Mouse (Mus musculus): ENCODE results near the gene Atp8a2. TPM values are rescaled to one million over a fixed set of nuclear protein-coding genes. Genes with fewer than 3 reads are reported as not detected.
A peak's percentile ranks its signal among the peaks of the same experiment; 100 is the strongest.

The Atp8a2 gene
- polyA plus RNA-seq, 1 experiment, result 16.1 TPM

GRCm38 (mm10) chr14:60058867-60059266, 138.1 kb downstream of the Atp8a2 start:
- DNase-seq (ENCODE audit: extremely low spot score in 1 of 2, low spot score in 1 of 2), result no peak

- no peak for DNase-seq (ENCODE audit: extremely low spot score in 1 of 2, low spot score in 1 of 2)
Measured at GRCm38 (mm10) chr14:60055231-60055630, 141.7 kb downstream of the Atp8a2 start.

- no peak for DNase-seq (ENCODE audit: extremely low spot score in 1 of 2, low spot score in 1 of 2)
Measured at GRCm38 (mm10) chr14:60030666-60031065, 166.3 kb downstream of the Atp8a2 start.

- DNase-seq (ENCODE audit: extremely low spot score in 1 of 2, low spot score in 1 of 2), result peak in 1 of 2 experiments; percentile 4
Measured at GRCm38 (mm10) chr14:60027139-60027538, 169.8 kb downstream of the Atp8a2 start.

- DNase-seq (ENCODE audit: extremely low spot score in 1 of 2, low spot score in 1 of 2), result peak; percentile 81 to 89
Measured at GRCm38 (mm10) chr14:60026647-60027046, 170.3 kb downstream of the Atp8a2 start.

GRCm38 (mm10) chr14:60015891-60016290, 181.1 kb downstream of the Atp8a2 start:
- DNase-seq (ENCODE audit: extremely low spot score in 1 of 2, low spot score in 1 of 2), result peak; percentile 46 to 95

GRCm38 (mm10) chr14:60001801-60002200, 195.2 kb downstream of the Atp8a2 start:
- no peak for DNase-seq (ENCODE audit: extremely low spot score in 1 of 2, low spot score in 1 of 2)

- DNase-seq (ENCODE audit: extremely low spot score in 1 of 2, low spot score in 1 of 2), result peak in 1 of 2 experiments; percentile 12
Measured at GRCm38 (mm10) chr14:59988860-59989259, 208.1 kb downstream of the Atp8a2 start.

- DNase-seq (ENCODE audit: extremely low spot score in 1 of 2, low spot score in 1 of 2), result no peak
Measured at GRCm38 (mm10) chr14:59987975-59988374, 209.0 kb downstream of the Atp8a2 start.

- no peak for DNase-seq (ENCODE audit: extremely low spot score in 1 of 2, low spot score in 1 of 2)
Measured at GRCm38 (mm10) chr14:59978007-59978406, 219.0 kb downstream of the Atp8a2 start.

GRCm38 (mm10) chr14:59971221-59971730, 225.7 kb downstream of the Atp8a2 start:
- no peak for DNase-seq (ENCODE audit: extremely low spot score in 1 of 2, low spot score in 1 of 2)

GRCm38 (mm10) chr14:59969485-59970134, 227.4 kb downstream of the Atp8a2 start:
- peak in 1 of 2 experiments; percentile 3 for DNase-seq (ENCODE audit: extremely low spot score in 1 of 2, low spot score in 1 of 2)

GRCm38 (mm10) chr14:59967847-59968550, 229.0 kb downstream of the Atp8a2 start:
- no peak for DNase-seq (ENCODE audit: extremely low spot score in 1 of 2, low spot score in 1 of 2)

GRCm38 (mm10) chr14:59966981-59967380, 230.0 kb downstream of the Atp8a2 start:
- DNase-seq (ENCODE audit: extremely low spot score in 1 of 2, low spot score in 1 of 2), result no peak

- DNase-seq (ENCODE audit: extremely low spot score in 1 of 2, low spot score in 1 of 2), result no peak
Measured at GRCm38 (mm10) chr14:59964569-59964968, 232.4 kb downstream of the Atp8a2 start.

GRCm38 (mm10) chr14:59960961-59961360, 236.0 kb downstream of the Atp8a2 start:
- DNase-seq (ENCODE audit: extremely low spot score in 1 of 2, low spot score in 1 of 2), result no peak

GRCm38 (mm10) chr14:59960214-59960890, 236.6 kb downstream of the Atp8a2 start:
- no peak for DNase-seq (ENCODE audit: extremely low spot score in 1 of 2, low spot score in 1 of 2)

- no peak for DNase-seq (ENCODE audit: extremely low spot score in 1 of 2, low spot score in 1 of 2)
Measured at GRCm38 (mm10) chr14:59959723-59960122, 237.3 kb downstream of the Atp8a2 start.

- DNase-seq (ENCODE audit: extremely low spot score in 1 of 2, low spot score in 1 of 2), result no peak
Measured at GRCm38 (mm10) chr14:59949983-59950382, 247.0 kb downstream of the Atp8a2 start.

- peak; percentile 80 to 97 for DNase-seq (ENCODE audit: extremely low spot score in 1 of 2, low spot score in 1 of 2)
Measured at GRCm38 (mm10) chr14:59942864-59943611, 253.9 kb downstream of the Atp8a2 start.

- DNase-seq (ENCODE audit: extremely low spot score in 1 of 2, low spot score in 1 of 2), result no peak
Measured at GRCm38 (mm10) chr14:59942199-59942598, 254.8 kb downstream of the Atp8a2 start.
